Mouse (Mus musculus) liver, embryonic 14.5 days (tissue): ENCODE measurements around the gene Fads6.

Experiments
- CTCF ChIP-seq: IDR thresholded peaks from 2 replicates; pipeline ENCODE4 v1.5.1; 2016; ENCODE audit warnings: antibody characterized with exemption, low read depth, control low read depth
- EP300 ChIP-seq: IDR thresholded peaks from 2 replicates; pipeline ENCODE4 v1.6.1; 2016; ENCODE audit warnings: antibody characterized with exemption, low read depth

- TF ChIP-seq CTCF (peak; percentile 56), EP300 (no peak)
Measured at GRCm38 (mm10) chr11:115329339-115329738, 31.9 kb upstream of the Fads6 start.
